Mouse (Mus musculus): Measurements from ENCODE around the gene Farp1. TPM values are rescaled to one million over a fixed set of nuclear protein-coding genes. Genes with fewer than 3 reads are reported as not detected.
"Not testable (repeated sequence)": the region's sequence is repeated elsewhere in the genome, so short reads cannot be mapped to it uniquely, and the experiment has no call there.

Gene Farp1
- total RNA-seq, 2 experiments from 2014 or later = not detected

GRCm38 (mm10) chr14:121168716-121169115, 133.7 kb downstream of the Farp1 start:
- no peak for ATAC-seq (replicated peaks; ENCODE audit: low FRiP score, poor library complexity, severe bottlenecking)

- no peak for ATAC-seq (replicated peaks; ENCODE audit: low FRiP score, poor library complexity, severe bottlenecking)
Observed at GRCm38 (mm10) chr14:121170321-121170720, 135.3 kb downstream of the Farp1 start.

GRCm38 (mm10) chr14:121172065-121173036, 137.4 kb downstream of the Farp1 start:
- ATAC-seq (replicated peaks; ENCODE audit: low FRiP score, poor library complexity, severe bottlenecking) = no peak

- no peak for ATAC-seq (replicated peaks; ENCODE audit: low FRiP score, poor library complexity, severe bottlenecking)
Observed at GRCm38 (mm10) chr14:121175385-121175784, 140.4 kb downstream of the Farp1 start.

GRCm38 (mm10) chr14:121175861-121176260, 140.9 kb downstream of the Farp1 start:
- no peak for ATAC-seq (replicated peaks; ENCODE audit: low FRiP score, poor library complexity, severe bottlenecking)

- ATAC-seq (replicated peaks; ENCODE audit: low FRiP score, poor library complexity, severe bottlenecking) = no peak
Observed at GRCm38 (mm10) chr14:121177907-121178306, 142.9 kb downstream of the Farp1 start.

- no peak for ATAC-seq (replicated peaks; ENCODE audit: low FRiP score, poor library complexity, severe bottlenecking)
Observed at GRCm38 (mm10) chr14:121180611-121181010, 145.6 kb downstream of the Farp1 start.

- no peak for ATAC-seq (replicated peaks; ENCODE audit: low FRiP score, poor library complexity, severe bottlenecking)
Observed at GRCm38 (mm10) chr14:121181798-121182197, 146.8 kb downstream of the Farp1 start.

GRCm38 (mm10) chr14:121182967-121183366, 148.0 kb downstream of the Farp1 start:
- ATAC-seq (replicated peaks; ENCODE audit: low FRiP score, poor library complexity, severe bottlenecking) = no peak

GRCm38 (mm10) chr14:121183414-121184130, 148.6 kb downstream of the Farp1 start:
- ATAC-seq (replicated peaks; ENCODE audit: low FRiP score, poor library complexity, severe bottlenecking) = no peak

- ATAC-seq (replicated peaks; ENCODE audit: low FRiP score, poor library complexity, severe bottlenecking) = no peak
Observed at GRCm38 (mm10) chr14:121184351-121184750, 149.4 kb downstream of the Farp1 start.

GRCm38 (mm10) chr14:121186402-121186894, 151.4 kb downstream of the Farp1 start:
- no peak for ATAC-seq (replicated peaks; ENCODE audit: low FRiP score, poor library complexity, severe bottlenecking)

GRCm38 (mm10) chr14:121189840-121190239, 154.8 kb downstream of the Farp1 start:
- not testable (repeated sequence) for ATAC-seq (replicated peaks; ENCODE audit: low FRiP score, poor library complexity, severe bottlenecking)

- ATAC-seq (replicated peaks; ENCODE audit: low FRiP score, poor library complexity, severe bottlenecking) = no peak
Observed at GRCm38 (mm10) chr14:121190386-121190785, 155.4 kb downstream of the Farp1 start.

- ATAC-seq (replicated peaks; ENCODE audit: low FRiP score, poor library complexity, severe bottlenecking) = no peak
Observed at GRCm38 (mm10) chr14:121191739-121192138, 156.7 kb downstream of the Farp1 start.

GRCm38 (mm10) chr14:121192394-121192793, 157.4 kb downstream of the Farp1 start:
- ATAC-seq (replicated peaks; ENCODE audit: low FRiP score, poor library complexity, severe bottlenecking) = no peak

GRCm38 (mm10) chr14:121193981-121194380, 159.0 kb downstream of the Farp1 start:
- no peak for ATAC-seq (replicated peaks; ENCODE audit: low FRiP score, poor library complexity, severe bottlenecking)

GRCm38 (mm10) chr14:121198915-121199572, 164.0 kb downstream of the Farp1 start:
- ATAC-seq (replicated peaks; ENCODE audit: low FRiP score, poor library complexity, severe bottlenecking) = no peak

- no peak for ATAC-seq (replicated peaks; ENCODE audit: low FRiP score, poor library complexity, severe bottlenecking)
Observed at GRCm38 (mm10) chr14:121199789-121200188, 164.8 kb downstream of the Farp1 start.

GRCm38 (mm10) chr14:121200353-121200752, 165.4 kb downstream of the Farp1 start:
- no peak for ATAC-seq (replicated peaks; ENCODE audit: low FRiP score, poor library complexity, severe bottlenecking)
